Mouse (Mus musculus): ENCODE measurements around the gene Dalrd3.

Dalrd3 gene

GRCm38 (mm10) chr9:108569381-108570206 lies at the start of gene Dalrd3:
TSS of gene Dalrd3 (plus strand) at chr9:108569886.
- peak; percentile 89 to 94 for DNase-seq (ENCODE audit: low spot score in 2 of 2)

GRCm38 (mm10) chr9:108521604-108522003 lies 48.1 kb upstream of the Dalrd3 start:
- DNase-seq (ENCODE audit: low spot score in 2 of 2): no peak

GRCm38 (mm10) chr9:108523341-108523740 lies 46.3 kb upstream of the Dalrd3 start:
- no peak for DNase-seq (ENCODE audit: low spot score in 2 of 2)

- DNase-seq (ENCODE audit: low spot score in 2 of 2): no peak
These were observed 44.3 kb upstream of the Dalrd3 start for GRCm38 (mm10) chr9:108525400-108525799.

- no peak for DNase-seq (ENCODE audit: low spot score in 2 of 2)
These were observed 38.7 kb upstream of the Dalrd3 start for GRCm38 (mm10) chr9:108530954-108531353.

- no peak for DNase-seq (ENCODE audit: low spot score in 2 of 2)
These were observed 38.2 kb upstream of the Dalrd3 start for GRCm38 (mm10) chr9:108531496-108531895.

GRCm38 (mm10) chr9:108540846-108541245 lies 28.8 kb upstream of the Dalrd3 start:
- DNase-seq (ENCODE audit: low spot score in 2 of 2): no peak

GRCm38 (mm10) chr9:108545986-108546385 lies 23.7 kb upstream of the Dalrd3 start:
- no peak for DNase-seq (ENCODE audit: low spot score in 2 of 2)

GRCm38 (mm10) chr9:108546875-108547274 lies 22.8 kb upstream of the Dalrd3 start:
- no peak for DNase-seq (ENCODE audit: low spot score in 2 of 2)

GRCm38 (mm10) chr9:108559169-108559568 lies 10.5 kb upstream of the Dalrd3 start:
- DNase-seq (ENCODE audit: low spot score in 2 of 2): no peak

- DNase-seq (ENCODE audit: low spot score in 2 of 2): peak; percentile 91 to 97
These were observed 9.4 kb upstream of the Dalrd3 start, which contains the start of gene Impdh2 for GRCm38 (mm10) chr9:108560227-108560841. TSS of gene Impdh2 (plus strand) at chr9:108560286.

- DNase-seq (ENCODE audit: low spot score in 2 of 2): no peak
These were observed 6.0 kb upstream of the Dalrd3 start for GRCm38 (mm10) chr9:108563671-108564070.

- DNase-seq (ENCODE audit: low spot score in 2 of 2): no peak
These were observed 5.6 kb upstream of the Dalrd3 start for GRCm38 (mm10) chr9:108564131-108564530.

- DNase-seq (ENCODE audit: low spot score in 2 of 2): peak in 1 of 2 experiments; percentile 45
These were observed 3.5 kb upstream of the Dalrd3 start for GRCm38 (mm10) chr9:108565881-108566814.

GRCm38 (mm10) chr9:108566815-108567776 lies 2.6 kb upstream of the Dalrd3 start, which contains the start of gene Ndufaf3:
TSS of gene Ndufaf3 (minus strand) at chr9:108567434.
- DNase-seq (ENCODE audit: low spot score in 2 of 2): peak; percentile 97

- DNase-seq (ENCODE audit: low spot score in 2 of 2): no peak
These were observed 1.7 kb upstream of the Dalrd3 start for GRCm38 (mm10) chr9:108567931-108568419.

GRCm38 (mm10) chr9:108568511-108568921 lies 1.2 kb upstream of the Dalrd3 start:
- DNase-seq (ENCODE audit: low spot score in 2 of 2): no peak

GRCm38 (mm10) chr9:108570207-108570896 lies 666 bp downstream of the Dalrd3 start:
- DNase-seq (ENCODE audit: low spot score in 2 of 2): peak; percentile 76 to 83

GRCm38 (mm10) chr9:108571401-108571973 lies 1.8 kb downstream of the Dalrd3 start:
- no peak for DNase-seq (ENCODE audit: low spot score in 2 of 2)
